Mouse (Mus musculus) heart, adult 2 months (tissue): ENCODE data around the gene Elp4. TPM values are rescaled to one million over a fixed set of nuclear protein-coding genes. Genes with fewer than 3 reads are reported as not detected.
A peak's percentile ranks its signal among the peaks of the same experiment; 100 is the strongest.

Experiments
- DNase-seq, 2 experiments: peaks; one replicate each; pipeline ENCODE4 v3.0.0; 2021
- H3K27ac ChIP-seq: fragments of 200-600 bp; 2 replicates; pipeline ENCODE4 v1.8.1; 2022
- H3K27me3 ChIP-seq: fragments of 200-500 bp; 2 replicates; pipeline ENCODE4 v1.6.1; 2012; ENCODE audit warnings: mild to moderate bottlenecking, low read length, inconsistent platforms, mixed read lengths; ENCODE audit not compliant: control insufficient read depth, insufficient read depth
- H3K36me3 ChIP-seq: fragments of 200-500 bp; 2 replicates; pipeline ENCODE4 v1.6.1; 2012; ENCODE audit warnings: low read length, inconsistent platforms; ENCODE audit not compliant: control insufficient read depth, insufficient read depth
- H3K4me1 ChIP-seq: fragments of 200-500 bp; 2 replicates; pipeline ENCODE4 v1.6.1; 2011; ENCODE audit warnings: low read length; ENCODE audit not compliant: control insufficient read depth, insufficient read depth
- H3K4me3 ChIP-seq: fragments of 200-600 bp; 2 replicates; pipeline ENCODE4 v1.8.1; 2022
- H3K79me2 ChIP-seq: fragments of 200-500 bp; replicated peaks from 2 replicates; pipeline ENCODE4 v1.6.1; 2012; ENCODE audit warnings: mild to moderate bottlenecking, inconsistent platforms, low read length, moderate library complexity, mixed read lengths; ENCODE audit not compliant: control insufficient read depth, insufficient read depth
- H3K9ac ChIP-seq: fragments of 200-500 bp; 2 replicates; pipeline ENCODE4 v1.6.1; 2012; ENCODE audit warnings: low read depth, mild to moderate bottlenecking, control low read depth, inconsistent platforms, low read length, mixed read lengths
- CTCF ChIP-seq: fragments of 200-600 bp; IDR thresholded peaks from 2 replicates; pipeline ENCODE4 v1.8.1; 2022; ENCODE audit warnings: antibody characterized with exemption, mild to moderate bottlenecking, moderate library complexity
- EP300 ChIP-seq: fragments of 200-500 bp; IDR thresholded peaks from 2 replicates; pipeline ENCODE4 v1.6.1; 2011; ENCODE audit warnings: low read depth, low read length, control low read depth; ENCODE audit not compliant: insufficient read depth
- POLR2A ChIP-seq: fragments of 200-500 bp; IDR thresholded peaks from 2 replicates; pipeline ENCODE4 v1.6.1; 2011; ENCODE audit warnings: mild to moderate bottlenecking, low read depth, low read length, control low read depth; ENCODE audit not compliant: insufficient read depth
- WGBS: fragments of 180-500 bp; shearing (Covaris S2); methylation state at CpG from one replicate; pipeline ENCODE4 v1.1.7; 2018; 5-methylcytosine and 5-hydroxymethylcytosine counted together
- intact Hi-C: fragments of 180-260 bp; cut with DNase I; formaldehyde crosslinking; loops from one replicate; pipeline ENCODE4 v1.15.1; 2025
- polyA plus RNA-seq: library from polyadenylated mRNA; depleted of rRNA; stranded (reverse); fragments of >200 nt; gene quantifications from 2 replicates; pipeline ENCODE4 v1.2.3, GENCODE M21; 2012
- total RNA-seq, 2 experiments: library from RNA; stranded (reverse); gene quantifications; 2 replicates each; pipeline ENCODE4 v1.2.3; 2021

Elp4 gene
- total and polyA plus RNA-seq, 3 experiments = 2.1 to 12.3 (median 11.2) TPM

- intact Hi-C loops = loop anchor here (10.0 kb wide), 3 partner anchors 222 to 558 kb away; partner anchors contain the start of genes Elp4, Immp1l and Wt1
- Histone ChIP-seq H3K27me3 (peaks cover 51% of the 10 kb centered on the region), H3K4me1 (no peaks in the 10 kb centered on the region), H3K36me3 (no peaks in the 10 kb centered on the region), H3K9ac (no peak overlapping the region), H3K79me2 (no peaks in the 10 kb centered on the region), H3K4me3 (no peak overlapping the region), H3K27ac (no peak overlapping the region)
- TF ChIP-seq EP300 (no peak), CTCF (no peak), POLR2A (no peak)
- no peak for DNase-seq
- 5% methylated on average over 21 of the region's 21 CpGs for WGBS
Observed at GRCm38 (mm10) chr2:105682634-105683351, 221.6 kb downstream of the Elp4 start.

DNA sequence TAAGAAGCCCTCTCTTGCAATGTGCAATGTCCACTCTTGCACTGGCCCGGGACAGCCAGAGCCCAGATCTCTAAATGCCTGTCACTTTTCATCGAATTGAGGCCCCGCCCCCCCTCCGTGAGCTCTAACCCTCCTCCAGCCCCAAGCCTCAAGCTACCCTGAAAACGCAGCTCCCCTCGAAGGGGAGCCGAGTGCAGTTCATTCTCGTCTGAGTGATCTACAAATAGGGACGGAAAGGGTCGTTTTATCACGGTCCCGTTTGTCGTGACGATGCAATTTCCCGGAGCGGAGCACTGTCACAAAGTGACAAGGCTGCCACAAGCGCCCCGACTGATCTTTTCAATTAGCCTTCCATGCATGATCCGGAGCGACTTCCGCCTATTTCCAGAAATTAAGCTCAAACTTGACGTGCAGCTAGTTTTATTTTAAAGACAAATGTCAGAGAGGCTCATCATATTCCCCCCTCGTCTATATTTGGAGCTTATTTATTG, 222.3 kb downstream of the Elp4 start:
- 3% methylated on average over 23 of the region's 23 CpGs for WGBS
- Histone ChIP-seq H3K4me3 (no peak overlapping the region), H3K4me1 (no peaks in the 10 kb centered on the region), H3K27me3 (peaks cover 52% of the 10 kb centered on the region), H3K79me2 (no peaks in the 10 kb centered on the region), H3K27ac (no peak overlapping the region), H3K36me3 (no peaks in the 10 kb centered on the region), H3K9ac (no peak overlapping the region)
- DNase-seq = no peak
- TF ChIP-seq CTCF (no peak), POLR2A (no peak), EP300 (no peak)
- intact Hi-C loops = loop anchor here (10.0 kb wide), 3 partner anchors 223 to 557 kb away; partner anchors contain the start of genes Elp4, Immp1l and Wt1

- Histone ChIP-seq H3K4me1 (no peaks in the 10 kb centered on the region), H3K36me3 (no peaks in the 10 kb centered on the region), H3K79me2 (no peaks in the 10 kb centered on the region), H3K27me3 (peaks cover 51% of the 10 kb centered on the region), H3K9ac (no peak overlapping the region), H3K27ac (no peak overlapping the region), H3K4me3 (no peak overlapping the region)
- intact Hi-C loops = loop anchor here (10.0 kb wide), 3 partner anchors 224 to 556 kb away; partner anchors contain the start of genes Elp4, Immp1l and Wt1
- 8% methylated on average over 30 of the region's 30 CpGs for WGBS
- TF ChIP-seq CTCF (no peak), POLR2A (no peak), EP300 (no peak)
- DNase-seq = no peak
Observed at GRCm38 (mm10) chr2:105680999-105681710, 223.2 kb downstream of the Elp4 start.

- WGBS = 6% methylated on average over 24 of the region's 24 CpGs
- intact Hi-C loops = loop anchor here (10.0 kb wide), 3 partner anchors 224 to 556 kb away; partner anchors contain the start of genes Elp4, Immp1l and Wt1
- no peaks in the 10 kb centered on the region; the same call in none of the 2 replicates for H3K4me1 ChIP-seq
- no peak for DNase-seq
- H3K4me3 ChIP-seq = no peak overlapping the region
- H3K79me2 ChIP-seq = no peaks in the 10 kb centered on the region
- H3K27me3 ChIP-seq = peaks cover 56% of the 10 kb centered on the region
- H3K27ac ChIP-seq = no peak overlapping the region
- no peaks in the 10 kb centered on the region for H3K36me3 ChIP-seq
- TF ChIP-seq CTCF = no peak
- TF ChIP-seq EP300 = no peak
- H3K9ac ChIP-seq = no peak overlapping the region
Observed at GRCm38 (mm10) chr2:105680146-105680998, 224.0 kb downstream of the Elp4 start.

DNA sequence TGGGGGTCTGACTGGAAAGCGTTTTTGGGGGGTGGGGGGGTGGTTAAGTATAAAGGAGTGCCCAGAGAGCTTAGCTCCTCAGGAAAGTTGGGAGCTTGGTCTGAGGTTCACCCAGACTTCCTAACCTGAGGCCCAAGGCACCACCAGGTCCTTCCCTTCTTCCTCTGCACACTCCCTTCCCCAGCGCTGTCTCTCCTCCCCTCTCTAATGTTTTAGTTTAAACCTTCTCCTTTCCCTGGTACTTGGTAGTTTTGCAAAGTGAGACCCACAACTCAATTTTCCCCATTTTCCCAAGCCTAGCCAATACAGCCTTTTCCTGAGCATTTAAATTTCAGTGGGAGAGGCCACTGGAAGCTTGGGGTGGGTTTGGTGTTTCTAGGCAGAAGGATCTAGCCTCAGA, 225.0 kb downstream of the Elp4 start:
- 13% methylated on average over 2 of the region's 2 CpGs for WGBS
- intact Hi-C loops = no loop called here
- H3K27ac ChIP-seq = no peak overlapping the region
- peaks cover 60% of the 10 kb centered on the region for H3K27me3 ChIP-seq
- H3K4me3 ChIP-seq = no peak overlapping the region
- TF ChIP-seq POLR2A = no peak
- no peak for TF ChIP-seq EP300
- no peak for TF ChIP-seq CTCF
- H3K4me1 ChIP-seq = peaks cover 2% of the 10 kb centered on the region
- no peaks in the 10 kb centered on the region for H3K79me2 ChIP-seq
- H3K36me3 ChIP-seq = no peaks in the 10 kb centered on the region
- no peak overlapping the region for H3K9ac ChIP-seq
- DNase-seq = peak in 1 of 2 experiments; percentile 1
